Mouse (Mus musculus): ENCODE results near the gene Neurl1b.

Neurl1b gene

DNA sequence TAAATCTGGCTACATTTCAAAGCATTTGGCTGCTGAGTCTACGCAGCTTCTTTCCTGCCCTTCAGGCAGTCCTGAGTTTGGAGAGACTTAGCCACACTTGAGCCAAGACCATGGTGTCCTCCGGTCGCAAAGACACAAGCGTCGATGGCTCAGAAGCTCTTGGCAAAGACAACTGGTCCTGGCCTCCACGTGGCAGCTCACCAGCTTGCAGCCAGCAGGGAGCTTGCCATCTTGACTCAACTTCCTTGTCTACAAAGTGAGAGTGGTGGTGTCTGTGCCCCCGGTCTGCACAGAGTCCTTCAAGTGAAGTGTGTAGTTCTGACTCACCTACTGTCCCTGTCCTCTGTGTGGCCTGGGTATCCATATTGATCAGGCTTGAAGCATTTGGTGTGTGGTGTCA, 22.3 kb upstream of the Neurl1b start:
- intact Hi-C loops (cut with DNase I) = no loop called here

DNA sequence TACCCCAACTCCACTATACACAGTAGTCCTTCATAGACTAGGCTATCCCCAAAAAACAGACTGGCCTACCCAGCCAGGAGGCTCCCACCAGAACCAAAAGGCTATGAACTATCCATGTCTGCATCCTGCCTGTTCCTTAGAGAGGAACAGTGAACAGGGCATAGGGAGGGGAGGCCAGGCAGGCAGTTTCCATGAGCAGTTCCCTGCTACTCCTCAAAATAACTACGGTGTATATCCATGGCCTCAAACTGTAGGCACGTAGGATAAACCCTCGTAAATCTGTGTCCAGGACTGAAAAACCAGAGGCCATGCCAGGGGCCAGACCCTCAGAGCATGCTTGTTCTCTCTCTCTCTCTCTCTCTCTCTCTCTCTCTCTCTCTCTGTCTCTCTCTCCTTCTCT, 17.9 kb upstream of the Neurl1b start:
- intact Hi-C loops (cut with DNase I) = no loop called here

DNA sequence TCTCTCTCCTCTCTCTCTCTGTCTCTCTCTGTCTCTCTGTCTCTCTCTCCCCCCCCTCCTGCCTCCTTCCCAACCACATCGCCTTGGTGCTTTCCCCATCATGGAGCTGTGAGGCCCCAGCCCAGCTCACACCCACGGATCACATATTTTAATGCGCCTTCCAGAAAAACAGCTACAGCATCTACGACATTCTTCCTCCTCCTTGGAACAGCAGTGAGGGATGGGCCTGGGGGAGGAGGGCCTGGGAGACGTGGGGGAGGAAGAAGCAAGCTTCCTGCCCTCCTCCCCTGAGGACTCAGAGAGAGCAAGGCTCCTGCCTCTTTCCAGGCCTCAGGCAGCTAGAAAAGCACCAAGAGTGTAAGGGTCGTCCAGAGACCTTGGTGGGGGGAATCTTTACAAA, 17.3 kb upstream of the Neurl1b start:
- intact Hi-C loops (cut with DNase I) = no loop called here

DNA sequence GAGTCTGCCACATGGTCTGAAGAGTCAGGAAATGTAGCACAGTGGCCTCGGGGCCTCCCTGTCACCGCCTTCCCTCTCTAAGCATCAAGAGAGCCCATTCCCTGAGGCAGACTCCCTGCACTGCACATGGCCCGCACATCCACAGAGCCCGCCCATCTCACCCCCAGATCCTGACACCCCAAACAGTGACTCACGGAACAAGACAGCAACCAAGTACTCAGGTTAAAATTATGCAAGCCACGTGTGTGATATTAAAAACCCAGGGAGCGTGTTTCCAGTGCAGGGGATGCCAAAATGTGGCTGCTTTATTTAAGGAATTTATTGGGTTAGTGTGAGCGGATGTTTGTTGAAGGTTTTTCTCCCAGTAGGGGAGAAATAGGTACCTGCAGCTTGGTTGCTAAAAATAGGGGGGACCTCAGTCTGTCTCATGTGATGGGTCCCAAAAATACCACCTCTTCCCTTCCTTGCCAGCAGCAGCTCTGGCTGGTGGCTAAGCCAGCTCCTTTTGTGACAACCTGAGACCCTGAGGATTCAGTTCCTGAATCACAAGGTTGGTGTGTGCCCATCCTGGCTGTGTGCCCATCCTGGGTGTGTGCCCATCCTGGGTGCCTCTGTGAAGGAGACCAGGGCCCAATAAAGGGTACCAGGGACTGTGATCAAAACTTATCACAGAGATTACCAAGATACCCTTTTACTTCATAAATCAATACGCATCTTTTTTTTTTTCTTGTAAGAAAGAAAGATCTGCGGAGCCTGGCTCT, 9.1 kb upstream of the Neurl1b start:
- intact Hi-C loops (cut with DNase I) = no loop called here

DNA sequence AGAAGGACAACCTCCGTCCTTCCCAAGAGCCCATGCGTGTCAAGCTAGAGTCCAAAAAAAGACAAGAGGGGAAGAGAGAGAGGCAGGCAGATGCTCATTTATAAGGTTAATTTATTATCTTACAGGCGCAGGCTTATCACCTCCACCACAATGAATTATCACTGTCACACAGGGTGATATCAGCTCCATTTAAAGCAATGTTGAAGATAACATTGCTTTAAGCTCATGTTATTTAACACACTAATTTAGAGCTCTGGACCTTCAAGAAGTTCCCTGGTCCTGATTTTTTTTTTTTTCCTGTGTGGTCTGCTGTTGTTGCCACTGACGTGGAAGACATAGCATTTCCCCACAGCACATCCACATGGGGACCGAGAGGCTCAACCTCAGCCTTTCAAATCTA, 1.7 kb upstream of the Neurl1b start:
- intact Hi-C loops (cut with DNase I) = no loop called here

DNA sequence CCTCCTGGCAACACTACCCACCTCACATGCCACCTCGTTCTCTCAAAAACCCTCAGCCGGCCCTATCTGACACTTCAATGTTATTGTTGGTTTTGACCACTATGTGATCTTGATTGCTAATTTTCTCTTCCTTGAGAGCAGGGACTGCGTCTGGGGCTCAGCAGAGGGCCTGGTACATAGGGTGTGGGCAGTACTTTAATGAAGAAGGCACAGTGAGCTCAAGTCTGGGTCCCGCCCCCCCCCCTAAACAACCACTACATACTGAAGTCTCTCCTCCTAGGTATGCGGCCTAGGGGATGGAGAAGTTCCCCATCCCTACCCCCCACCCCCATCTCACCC, 476 bp upstream of the Neurl1b start:
- intact Hi-C loops (cut with DNase I) = no loop called here

DNA sequence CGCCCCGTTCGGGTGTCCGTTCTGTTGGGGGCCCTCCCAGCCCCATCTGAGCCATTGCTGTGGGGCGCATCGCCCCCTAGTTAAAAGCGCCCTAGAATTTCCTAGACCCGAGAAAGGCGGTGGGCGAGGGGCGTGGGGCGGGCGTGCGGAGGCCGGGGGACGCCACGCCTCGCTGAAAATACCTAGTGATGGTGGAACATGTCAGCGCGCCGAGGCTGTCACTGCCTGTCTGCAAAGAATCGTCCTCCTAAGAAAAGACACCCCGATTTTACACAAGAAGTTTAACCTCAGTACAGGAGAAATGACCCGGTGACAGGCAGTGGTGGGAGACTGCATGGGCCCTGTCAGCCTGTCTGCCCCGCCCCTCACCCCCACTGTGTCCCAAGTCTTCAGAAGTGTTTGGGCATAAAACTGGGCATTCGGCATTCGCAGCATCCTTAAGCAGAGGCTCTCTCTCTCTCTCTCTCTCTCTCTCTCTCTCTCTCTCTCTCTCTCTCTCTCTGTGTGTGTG, 781 bp downstream of the Neurl1b start:
- intact Hi-C loops (cut with DNase I) = no loop called here

DNA sequence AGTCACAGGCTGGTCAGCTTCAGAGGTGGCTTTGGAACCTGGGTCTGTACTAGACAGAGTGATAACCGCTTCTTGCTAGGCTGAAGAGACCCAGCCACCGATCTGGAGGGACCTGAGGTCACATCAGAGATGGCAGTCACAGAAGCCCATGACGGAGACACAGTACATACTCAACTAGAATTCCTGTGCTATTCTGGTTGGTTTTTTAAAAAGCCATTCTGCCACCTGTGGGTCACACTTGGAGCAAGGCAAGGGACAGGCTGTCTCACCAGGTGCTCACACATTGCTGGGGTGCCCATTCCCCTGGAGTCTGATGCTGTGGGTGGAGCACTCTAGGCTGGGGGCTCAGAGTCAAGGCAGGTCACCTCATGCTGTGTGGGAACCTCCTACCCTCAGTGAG, 1.5 kb downstream of the Neurl1b start:
- intact Hi-C loops (cut with DNase I) = no loop called here

DNA sequence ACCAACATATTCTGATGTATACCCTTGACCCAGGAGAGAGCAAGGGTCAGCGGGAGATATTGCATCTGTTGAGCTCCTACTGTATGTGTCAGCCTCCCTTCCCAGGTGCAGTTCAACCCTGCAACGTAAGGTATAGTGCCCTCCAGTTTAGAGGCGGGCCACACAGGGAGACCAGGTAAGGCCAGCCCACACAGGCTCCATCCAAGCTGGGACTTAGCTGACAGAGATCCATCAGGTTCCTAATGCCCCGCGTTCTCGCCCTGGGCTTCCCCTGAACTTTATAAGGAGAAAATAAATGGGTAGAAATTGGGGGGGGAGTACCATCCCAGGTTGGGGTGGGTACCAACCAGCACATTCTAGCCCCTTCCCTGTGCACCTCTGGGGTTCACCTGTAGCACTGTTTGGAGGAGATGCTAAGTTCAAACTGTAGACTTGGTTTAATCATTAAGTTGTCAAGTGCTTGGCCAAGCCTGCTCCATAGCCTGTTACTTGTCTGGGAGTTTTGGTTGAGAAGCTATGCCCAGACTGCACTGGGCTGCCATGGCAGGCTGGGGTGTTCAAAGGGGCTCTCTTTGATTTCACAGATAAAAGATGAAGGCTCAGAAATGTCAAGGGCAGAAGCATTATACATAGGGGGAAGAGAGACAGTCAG, 3.3 kb downstream of the Neurl1b start:
- intact Hi-C loops (cut with DNase I) = no loop called here

DNA sequence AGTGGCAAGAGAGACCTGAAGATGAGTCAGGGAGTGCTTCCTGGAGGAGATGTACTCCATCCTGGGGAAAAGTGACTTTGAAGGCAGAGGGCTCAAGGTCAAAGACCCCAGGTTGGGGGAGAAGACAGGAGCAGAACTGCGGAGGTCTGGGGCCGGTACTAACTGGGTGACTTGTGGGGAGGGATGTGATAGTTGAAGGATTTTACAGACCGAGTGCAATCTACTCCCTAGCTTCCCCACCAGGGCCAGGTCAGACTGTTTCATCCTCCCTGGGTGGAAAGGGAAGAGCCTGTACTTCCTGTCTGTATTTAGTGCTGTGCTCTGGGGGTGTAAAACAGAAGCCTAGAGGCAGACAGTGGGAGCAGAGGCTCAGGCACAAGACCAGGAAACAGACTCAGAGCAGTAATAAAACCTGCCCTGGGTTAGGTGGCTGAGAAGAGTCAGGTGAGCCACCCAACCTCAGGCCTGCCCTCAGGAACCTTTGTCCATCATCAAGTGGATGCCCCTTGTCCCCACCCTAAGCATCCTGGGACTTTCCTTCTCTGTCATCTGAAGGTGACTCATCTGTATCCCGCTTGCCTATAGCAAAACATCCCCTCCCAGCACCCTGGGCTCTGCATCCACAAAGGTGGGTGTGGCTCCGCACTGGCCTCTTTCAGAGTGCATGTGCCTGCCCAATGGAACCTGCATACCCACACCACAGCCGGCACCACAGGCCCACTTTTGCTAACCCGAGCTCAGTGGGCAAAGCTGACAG, 6.0 kb downstream of the Neurl1b start:
- intact Hi-C loops (cut with DNase I) = no loop called here

DNA sequence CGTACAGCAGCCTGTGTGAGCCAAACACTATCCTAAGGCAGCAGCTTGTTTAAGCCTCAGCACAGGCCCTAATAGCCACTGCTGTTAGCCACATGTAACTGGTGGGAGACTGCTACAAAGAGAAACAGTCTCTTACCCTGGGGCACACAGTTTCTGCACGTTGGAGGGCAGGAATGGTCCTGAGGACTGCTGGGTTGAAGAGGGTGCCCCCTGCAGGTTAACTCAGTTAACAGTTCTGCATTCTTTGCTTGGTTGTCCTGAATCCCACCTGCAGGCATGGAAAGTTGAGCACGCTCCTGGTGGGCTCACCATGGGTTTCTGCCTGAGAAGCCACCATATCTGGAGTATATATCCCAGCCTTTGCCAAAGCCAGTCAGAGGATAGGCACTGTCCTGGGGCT, 6.9 kb downstream of the Neurl1b start:
- intact Hi-C loops (cut with DNase I) = no loop called here

DNA sequence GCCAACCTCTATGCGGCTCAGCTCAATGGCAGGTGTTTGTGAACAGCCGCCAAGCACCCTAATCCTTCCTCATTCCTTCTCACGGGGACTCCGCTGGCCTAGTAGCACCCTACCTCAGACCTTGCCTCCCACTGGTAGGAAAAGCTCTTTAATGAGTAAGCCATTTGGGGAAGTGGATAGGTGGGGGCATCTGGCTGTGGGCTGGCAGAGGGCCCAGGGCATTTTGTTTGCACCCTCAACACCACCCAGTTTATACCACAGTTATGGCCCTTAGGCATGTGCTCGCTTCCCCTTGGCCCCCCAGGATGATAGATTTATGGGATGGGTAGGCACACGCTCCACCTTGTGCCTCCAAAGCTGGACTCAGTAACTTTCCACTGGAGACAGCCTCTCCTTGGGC, 7.8 kb downstream of the Neurl1b start:
- intact Hi-C loops (cut with DNase I) = no loop called here

DNA sequence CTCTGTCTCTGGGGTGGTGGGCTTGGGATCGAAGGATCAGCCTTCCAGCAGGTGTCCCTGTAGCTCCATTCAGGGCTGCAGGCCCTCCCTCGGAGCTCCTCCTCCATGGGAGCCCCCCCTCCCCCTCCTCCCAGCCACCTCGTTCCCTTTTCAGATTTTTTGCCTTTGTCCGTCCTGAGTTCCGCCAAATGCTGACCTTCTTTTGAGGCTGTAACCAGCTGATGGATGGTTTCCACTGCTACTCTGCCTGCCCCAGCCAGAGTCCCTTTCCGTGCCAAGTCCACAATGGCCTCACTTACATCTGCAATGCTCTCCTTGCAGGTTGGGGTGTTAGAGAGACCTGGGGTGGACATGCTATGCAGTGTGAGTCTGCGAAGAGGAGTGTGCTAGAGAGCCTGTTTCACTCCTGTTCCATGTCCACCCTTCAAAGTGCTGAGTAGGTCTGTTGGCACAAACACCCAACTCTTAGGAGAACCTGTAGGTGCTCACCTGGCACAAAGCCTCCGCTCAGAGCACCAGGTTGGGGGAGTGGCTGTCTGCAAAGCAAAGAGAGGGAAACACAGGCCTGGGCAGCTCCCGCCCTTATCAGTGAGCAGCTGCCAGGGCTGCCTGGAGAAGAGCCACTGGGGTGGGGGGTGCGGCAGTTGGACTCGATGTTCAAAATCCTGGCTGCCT, 9.5 kb downstream of the Neurl1b start:
- intact Hi-C loops (cut with DNase I) = no loop called here

DNA sequence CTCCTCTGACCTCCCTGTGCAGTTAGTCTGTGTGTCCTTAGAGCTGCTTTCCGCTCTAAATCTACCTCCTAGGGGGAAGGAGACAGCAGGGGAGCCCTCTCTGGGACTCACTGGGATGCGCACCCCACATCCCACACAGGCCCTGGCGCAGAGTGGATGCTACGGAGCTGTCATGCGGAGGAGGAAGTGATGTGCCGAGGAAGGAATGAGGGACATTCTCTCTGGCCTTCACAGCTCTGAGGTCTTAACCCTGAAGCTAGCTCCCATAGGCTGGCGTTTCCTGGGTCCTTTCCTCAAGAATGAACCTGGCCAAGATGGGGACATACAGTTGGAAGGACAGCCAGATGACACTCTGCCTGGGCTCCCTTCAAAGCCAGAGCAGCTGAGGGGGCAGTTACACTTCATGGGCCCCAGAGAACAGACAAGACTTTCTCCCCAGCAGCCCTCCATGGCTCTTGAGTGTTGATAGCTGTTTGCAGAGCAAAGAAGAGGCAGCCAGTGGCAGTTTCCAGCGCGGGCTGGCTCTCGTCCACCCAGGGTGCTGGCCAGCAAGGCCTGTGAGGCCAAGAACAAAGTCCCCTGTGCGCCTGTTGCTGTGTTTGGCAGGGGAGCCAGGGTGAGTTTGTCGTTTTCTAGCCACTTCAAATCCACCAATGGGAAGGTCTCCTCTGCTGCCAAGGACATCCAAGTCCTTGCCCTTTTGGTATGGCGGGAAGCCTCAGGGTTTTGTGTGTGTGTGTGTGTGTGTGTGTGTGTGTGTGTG, 10.5 kb downstream of the Neurl1b start:
- intact Hi-C loops (cut with DNase I) = no loop called here

DNA sequence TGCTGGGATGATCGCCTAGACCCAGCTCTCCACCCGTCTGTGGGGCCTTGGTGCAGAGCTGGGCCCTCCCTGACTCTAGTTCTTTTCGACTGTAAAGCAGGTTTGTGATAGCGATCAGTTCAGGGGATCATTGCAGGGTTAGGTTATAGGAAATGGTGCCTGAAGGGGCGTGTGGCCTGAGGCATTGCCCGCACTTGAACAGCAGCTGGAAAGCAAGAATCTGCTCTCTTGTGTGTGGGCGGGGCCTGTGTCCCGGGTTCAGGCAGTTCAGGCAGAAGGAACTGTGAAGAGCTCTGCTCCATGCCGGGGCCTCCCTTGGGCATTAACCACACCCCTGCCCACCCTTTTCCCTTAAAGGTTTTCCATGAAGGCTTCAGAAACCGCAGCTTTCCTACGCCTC, 18.7 kb downstream of the Neurl1b start:
- intact Hi-C loops (cut with DNase I) = no loop called here

DNA sequence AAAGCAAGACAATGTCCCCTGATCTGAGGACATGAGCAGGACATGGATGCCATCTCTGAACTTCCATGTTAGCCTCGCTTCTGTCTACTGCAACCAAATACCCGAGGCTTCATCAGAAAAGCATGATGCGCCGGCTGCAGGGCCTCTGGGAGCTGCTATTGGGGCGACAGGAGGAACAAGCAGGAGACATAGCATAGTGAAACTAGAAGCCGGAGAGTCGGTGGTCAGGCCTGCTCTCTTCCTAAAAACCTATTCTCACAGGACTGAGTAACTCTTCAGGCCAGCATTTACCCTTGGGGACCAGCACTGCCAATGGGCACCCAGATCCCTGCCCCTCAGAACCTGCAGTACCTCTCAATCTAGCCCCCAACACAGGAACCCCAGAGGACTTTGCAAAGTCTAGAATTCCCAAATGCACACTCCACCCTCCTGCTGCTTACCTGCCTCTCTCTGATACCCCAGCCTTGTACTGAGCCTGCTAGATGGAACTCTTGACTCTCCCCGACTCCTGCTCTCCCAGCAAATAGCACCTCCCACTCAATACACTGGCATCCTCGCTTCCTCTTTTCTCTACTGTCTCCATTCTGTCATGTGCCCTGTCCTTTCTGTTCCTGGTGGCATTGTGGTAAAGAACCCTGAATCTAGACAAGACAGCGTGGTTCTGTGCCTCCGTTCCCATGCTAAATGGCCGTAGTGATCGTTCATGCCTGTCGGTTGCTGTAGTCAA, 22.6 kb downstream of the Neurl1b start:
- intact Hi-C loops (cut with DNase I) = no loop called here

DNA sequence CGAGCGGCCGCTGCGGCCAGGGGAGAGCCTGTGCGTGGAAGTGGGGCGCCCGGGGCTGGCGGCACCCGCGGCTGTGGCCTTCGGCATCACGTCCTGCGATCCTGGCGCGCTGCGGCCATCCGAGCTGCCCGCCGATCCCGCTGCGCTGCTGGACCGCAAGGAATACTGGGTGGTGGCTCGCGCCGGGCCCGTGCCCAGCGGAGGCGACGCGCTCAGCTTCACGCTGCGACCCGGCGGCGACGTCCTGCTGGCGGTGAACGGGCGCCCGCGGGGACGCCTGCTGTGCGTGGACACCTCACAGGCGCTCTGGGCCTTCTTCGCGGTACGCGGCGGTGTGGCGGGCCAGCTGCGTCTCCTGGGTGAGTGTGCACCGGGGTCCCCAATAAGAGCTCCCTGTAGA, 24.4 kb downstream of the Neurl1b start:
- intact Hi-C loops (cut with DNase I) = no loop called here

DNA sequence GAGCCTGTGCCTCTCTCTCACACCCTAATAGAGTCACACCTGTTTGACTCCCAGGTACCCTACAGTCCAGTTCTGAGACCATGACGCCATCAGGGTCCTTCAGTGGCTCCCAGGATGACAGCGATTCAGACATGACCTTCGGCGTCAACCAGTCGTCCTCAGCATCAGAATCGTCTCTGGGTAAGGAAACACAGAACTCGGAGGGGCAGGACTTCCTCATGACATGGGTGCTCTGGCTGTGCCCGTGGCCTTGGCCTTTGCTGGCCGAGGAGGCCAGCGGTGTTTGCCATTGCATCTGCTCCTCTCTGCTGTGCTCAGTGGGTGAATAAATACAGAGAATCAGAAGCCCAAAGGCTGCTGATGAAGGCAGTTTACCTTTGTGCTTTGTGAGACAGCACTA, 26.4 kb downstream of the Neurl1b start:
- intact Hi-C loops (cut with DNase I) = no loop called here

DNA sequence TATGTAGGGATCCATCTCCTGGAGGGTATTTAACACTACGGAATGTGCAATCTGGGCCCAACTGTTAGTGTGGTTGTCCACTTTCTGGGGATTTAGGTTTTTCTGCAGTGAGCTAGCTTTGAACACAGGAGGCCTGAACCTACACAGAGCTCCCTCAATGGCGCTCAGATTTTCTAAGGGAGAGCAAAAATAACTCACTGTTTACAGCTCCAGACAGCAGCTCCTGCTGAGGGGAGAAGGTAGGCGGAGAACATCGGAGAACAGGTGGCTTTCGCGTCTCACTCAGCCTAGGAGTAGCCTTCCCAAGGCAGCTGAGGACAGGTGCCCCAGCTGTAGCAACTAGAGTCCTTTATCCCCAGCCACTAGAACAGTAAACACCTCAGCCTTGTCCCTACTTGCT, 27.6 kb downstream of the Neurl1b start:
- intact Hi-C loops (cut with DNase I) = no loop called here

DNA sequence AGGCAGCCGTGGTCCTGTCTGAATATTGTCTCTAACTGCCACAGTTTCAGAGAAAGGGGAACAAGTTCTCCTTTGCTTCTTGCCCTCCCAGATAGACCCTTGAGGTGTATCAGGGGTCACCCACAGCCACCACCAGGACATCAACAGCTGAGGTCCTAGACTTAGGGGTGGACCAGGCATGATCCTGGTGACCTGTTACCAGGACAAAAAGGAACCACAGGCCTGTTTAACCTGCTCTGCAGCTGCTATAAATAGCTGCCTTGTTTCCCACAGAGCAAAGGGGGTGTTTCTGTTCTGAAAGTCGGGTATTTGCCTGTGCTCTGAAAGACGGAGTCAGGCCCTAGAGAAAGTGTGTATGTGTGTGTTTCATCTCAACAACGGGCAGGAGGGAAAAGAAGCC, 29.2 kb downstream of the Neurl1b start:
- intact Hi-C loops (cut with DNase I) = no loop called here
